Mouse (Mus musculus) spleen, embryonic (tissue): Measurements from ENCODE around the gene Olfr818.
"Not testable (repeated sequence)": the region's sequence is repeated elsewhere in the genome, so short reads cannot be mapped to it uniquely, and the experiment has no call there.

Source experiments
- CTCF ChIA-PET: fragments of 350-600 bp; sonication (Branson Sonifier 250); formaldehyde crosslinking; loops from one replicate; lab custom pipeline; 2022; lab: Charles Lee

Olfr818 gene

GRCm38 (mm10) chr10:129949000-129949399 is at the start of gene Olfr818:
Gene Olfr818 (minus strand): TSS chr10:129949100.
- CTCF ChIA-PET = no interaction called here

- CTCF ChIA-PET = not testable (repeated sequence)
These were observed 36.1 kb upstream of the Olfr818 start, which contains the start of gene Gm10310 for GRCm38 (mm10) chr10:129984962-129985361. Gene Gm10310 (minus strand): TSS chr10:129985062.

GRCm38 (mm10) chr10:129981867-129982266 is 33.0 kb upstream of the Olfr818 start:
- CTCF ChIA-PET = not testable (repeated sequence)

- CTCF ChIA-PET = not testable (repeated sequence)
These were observed 27.1 kb upstream of the Olfr818 start, which contains the start of gene Olfr247 for GRCm38 (mm10) chr10:129976040-129976439. Gene Olfr247 (minus strand): TSS chr10:129976140.

GRCm38 (mm10) chr10:129972994-129973393 is 24.1 kb upstream of the Olfr818 start:
- CTCF ChIA-PET = not testable (repeated sequence)

- CTCF ChIA-PET = not testable (repeated sequence)
These were observed 18.3 kb upstream of the Olfr818 start, which contains the start of gene Olfr819 for GRCm38 (mm10) chr10:129967166-129967565. Gene Olfr819 (minus strand): TSS chr10:129967266.

- CTCF ChIA-PET = not testable (repeated sequence)
These were observed 17.3 kb upstream of the Olfr818 start for GRCm38 (mm10) chr10:129966232-129966631.

- CTCF ChIA-PET = no interaction called here
These were observed 33.4 kb downstream of the Olfr818 start, which contains the start of gene Olfr816 for GRCm38 (mm10) chr10:129915497-129915896. Gene Olfr816 (minus strand): TSS chr10:129915597.

- CTCF ChIA-PET = not testable (repeated sequence)
These were observed 43.1 kb downstream of the Olfr818 start, which contains the start of gene Olfr815 for GRCm38 (mm10) chr10:129905767-129906166. Gene Olfr815 (minus strand): TSS chr10:129905867.
